Mouse (Mus musculus): ENCODE measurements around the gene Olfr166.
"Not testable (repeated sequence)": the region's sequence is repeated elsewhere in the genome, so short reads cannot be mapped to it uniquely, and the experiment has no call there.

The Olfr166 gene

DNA sequence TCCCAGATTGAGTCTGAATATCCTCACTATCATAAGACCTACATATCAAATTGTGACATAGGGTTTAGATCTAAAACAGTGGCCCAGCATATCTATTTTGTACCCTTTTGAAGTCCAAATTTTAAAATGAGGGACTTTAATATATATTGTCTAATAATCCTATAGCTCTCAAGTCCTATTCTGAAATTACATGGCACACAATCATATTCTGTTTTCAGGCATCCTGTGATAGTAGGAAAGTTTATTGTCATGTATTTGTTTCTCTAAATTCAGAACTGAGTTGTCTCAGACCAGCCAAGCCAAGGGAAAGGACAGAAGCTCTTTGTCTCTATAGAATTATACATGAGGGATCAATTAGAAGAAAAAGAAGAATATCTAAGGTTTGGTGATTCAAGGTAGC, at the start of gene Olfr166:
Olfr166 (plus strand) TSS at position 301 of the 400 bp plus-strand sequence.
- no peak for DNase-seq

DNA sequence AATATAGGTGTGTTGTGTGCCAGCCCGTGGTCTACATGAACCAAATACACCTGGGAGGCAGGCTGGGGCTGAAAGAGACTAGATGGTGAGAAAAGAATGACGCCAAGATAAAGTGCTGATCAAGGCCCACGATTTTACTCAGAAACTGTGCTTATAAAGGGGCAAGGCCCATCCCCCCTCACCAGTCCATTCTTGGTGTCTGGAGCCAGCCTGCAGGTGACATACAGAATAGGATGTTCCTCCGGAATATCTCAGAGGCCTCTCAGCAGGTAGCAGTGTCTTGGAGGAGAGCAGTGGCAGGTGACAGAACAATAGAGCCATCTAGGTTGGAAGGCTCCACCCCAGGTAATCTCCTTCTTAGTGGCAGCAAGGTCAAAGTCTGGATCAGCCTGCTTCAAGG, 24.8 kb upstream of the Olfr166 start:
- not testable (repeated sequence) for DNase-seq

DNA sequence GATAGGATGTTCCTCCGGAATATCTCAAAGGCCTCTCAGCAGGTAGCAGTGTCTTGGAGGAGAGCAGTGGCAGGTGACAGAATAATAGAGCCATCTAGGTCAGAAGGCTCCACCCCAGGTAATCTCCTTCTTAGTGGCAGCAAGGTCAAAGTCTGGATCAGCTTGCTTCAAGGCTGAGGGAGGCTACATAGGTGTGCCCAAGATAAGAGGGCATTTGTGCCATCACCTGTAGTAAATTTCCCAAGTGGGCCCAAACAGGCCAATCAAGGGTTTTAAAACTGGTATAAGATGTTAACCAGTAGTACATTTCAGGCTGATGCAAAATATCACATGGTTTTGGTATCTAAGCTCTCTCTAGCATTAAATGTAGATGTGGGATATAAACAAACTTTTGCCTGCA, 19.1 kb upstream of the Olfr166 start:
- DNase-seq, result no peak

DNA sequence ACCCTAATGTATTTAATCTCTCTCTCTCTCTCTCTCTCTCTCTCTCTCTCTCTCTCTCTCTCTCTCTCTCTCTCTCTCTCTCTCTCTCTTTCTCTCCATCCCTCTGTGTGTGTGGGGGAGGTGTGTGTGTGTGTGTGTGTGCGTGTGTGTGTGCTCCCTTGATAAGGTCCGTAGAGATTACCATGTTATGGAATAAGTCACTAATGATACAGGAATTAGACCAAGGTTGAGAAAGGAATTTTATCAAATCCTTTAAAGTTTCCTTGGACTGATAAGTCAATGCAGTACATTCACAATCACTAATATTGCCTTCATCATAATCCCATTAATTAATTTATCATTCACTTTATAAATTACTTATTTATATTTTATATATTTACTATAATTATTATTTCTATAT, 38.7 kb downstream of the Olfr166 start, which contains the start of gene Olfr167:
Olfr167 (minus strand) TSS at position 101 of the 400 bp plus-strand sequence.
- DNase-seq, result no peak

DNA sequence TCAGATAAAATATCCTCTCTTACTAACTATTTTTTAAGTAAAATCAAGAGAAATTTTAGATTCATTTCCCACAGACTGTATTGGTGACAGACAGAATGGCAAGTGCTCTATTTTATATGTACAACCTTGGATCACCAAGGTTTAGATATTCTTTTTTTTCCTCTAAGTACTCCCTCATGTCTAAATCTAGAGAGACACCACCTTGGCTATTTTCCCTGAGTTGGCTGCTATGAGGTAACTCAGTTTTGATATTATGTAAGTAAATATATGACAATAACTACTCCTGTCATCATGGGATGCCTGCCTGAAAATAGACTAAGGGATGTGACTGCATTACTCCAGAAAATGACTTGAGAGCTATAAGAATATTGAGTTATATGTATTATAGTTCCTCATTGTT, 52.0 kb downstream of the Olfr166 start, which contains the start of gene Olfr168:
Olfr168 (minus strand) TSS at position 101 of the 400 bp plus-strand sequence.
- DNase-seq, result no peak
